Mouse (Mus musculus) MEL (cell line): ENCODE results near the gene Rtn3. TPM values are rescaled to one million over a fixed set of nuclear protein-coding genes. Genes with fewer than 3 reads are reported as not detected.

Source experiments
- DNase-seq: peaks from one replicate; pipeline ENCODE4 v3.0.0; 2011; ENCODE audit warnings: low read depth, low spot score
- H3K27ac ChIP-seq: 2 replicates; pipeline ENCODE4 v1.5.1; 2012; ENCODE audit warnings: low read depth, mild to moderate bottlenecking, control low read depth, low read length, moderate library complexity; ENCODE audit not compliant: control insufficient read depth
- H3K27me3 ChIP-seq, 2 experiments: fragments of 150-350 bp in 1 of 2; sonication (generic) in 1 of 2; 2 replicates each; pipeline ENCODE4 v1.6.1; 2012; ENCODE audit warnings: low read length in 2 of 2, mild to moderate bottlenecking in 2 of 2, improper control_type of control experiment in 1 of 2, moderate library complexity in 1 of 2; ENCODE audit not compliant: insufficient read depth in 2 of 2, control insufficient read depth in 1 of 2
- H3K36me3 ChIP-seq, 2 experiments: 2 replicates each; pipeline ENCODE4 v1.6.1; 2012 to 2014; ENCODE audit warnings: low read length in 2 of 2, improper control_type of control experiment in 1 of 2, inconsistent platforms in 1 of 2, mild to moderate bottlenecking in 1 of 2; ENCODE audit not compliant: insufficient read depth in 2 of 2, control insufficient read depth in 1 of 2
- H3K4me1 ChIP-seq, 2 experiments: fragments of 150-350 bp in 1 of 2; sonication (generic) in 1 of 2; 2 replicates each; pipeline ENCODE4 v1.6.1; 2012; ENCODE audit warnings: low read length in 2 of 2, improper control_type of control experiment in 1 of 2, mild to moderate bottlenecking in 1 of 2; ENCODE audit not compliant: insufficient read depth in 2 of 2, control insufficient read depth in 1 of 2
- H3K4me3 ChIP-seq, 2 experiments: fragments of 150-350 bp in 1 of 2; sonication (generic) in 1 of 2; 2 replicates each; pipeline ENCODE4 v1.5.1; 2012; ENCODE audit warnings: low read depth in 2 of 2, low read length in 2 of 2, mild to moderate bottlenecking in 2 of 2, moderate library complexity in 2 of 2, control low read depth in 1 of 2, improper control_type of control experiment in 1 of 2; ENCODE audit not compliant: control insufficient read depth in 1 of 2, insufficient read depth in 1 of 2
- H3K79me2 ChIP-seq: 2 replicates; pipeline ENCODE4 v1.6.1; 2012; ENCODE audit warnings: mild to moderate bottlenecking, low read length, moderate library complexity; ENCODE audit not compliant: control insufficient read depth, poor library complexity, insufficient read depth
- H3K9ac ChIP-seq: 2 replicates; pipeline ENCODE4 v1.6.1; 2012; ENCODE audit warnings: low read depth, mild to moderate bottlenecking, control low read depth, low read length, moderate library complexity; ENCODE audit not compliant: control insufficient read depth, poor library complexity, severe bottlenecking
- H3K9me3 ChIP-seq: fragments of 150-350 bp; sonication (generic); replicated peaks from 2 replicates; pipeline ENCODE4 v1.6.1; 2012; ENCODE audit warnings: mild to moderate bottlenecking, low read length, improper control_type of control experiment, moderate library complexity; ENCODE audit not compliant: insufficient read depth
- CHD2 ChIP-seq: IDR thresholded peaks from 2 replicates; pipeline ENCODE4 v1.6.1; 2011; ENCODE audit warnings: low read length, improper control_type of control experiment
- CTCF ChIP-seq, 3 experiments: IDR thresholded peaks in 2 of 3; conservative IDR thresholded peaks in 1 of 3; 2 replicates each; pipeline ENCODE4 v1.5.1; 2011 to 2012; ENCODE audit warnings: low read length in 3 of 3, low read depth in 2 of 3, mild to moderate bottlenecking in 2 of 3, improper control_type of control experiment in 1 of 3, inconsistent platforms in 1 of 3, mixed read lengths in 1 of 3, moderate library complexity in 1 of 3; ENCODE audit not compliant: control insufficient read depth in 1 of 3, insufficient read depth in 1 of 3, poor library complexity in 1 of 3, severe bottlenecking in 1 of 3
- ELF1 ChIP-seq: IDR thresholded peaks from 2 replicates; pipeline ENCODE4 v1.6.1; 2014; ENCODE audit warnings: low read depth, mild to moderate bottlenecking, inconsistent platforms, low read length, improper control_type of control experiment, moderate library complexity
- EP300 ChIP-seq, 2 experiments: IDR thresholded peaks; 2 replicates each; pipeline ENCODE4 v1.6.1; 2011; ENCODE audit warnings: improper control_type of control experiment in 2 of 2, low read length in 2 of 2, low read depth in 1 of 2, mild to moderate bottlenecking in 1 of 2
- GABPA ChIP-seq: IDR thresholded peaks from 2 replicates; pipeline ENCODE4 v1.6.1; 2012; ENCODE audit warnings: low read depth, mild to moderate bottlenecking, inconsistent platforms, low read length, improper control_type of control experiment, moderate library complexity
- GATA1 ChIP-seq: IDR thresholded peaks from 2 replicates; pipeline ENCODE4 v1.6.1; 2011; ENCODE audit warnings: low read depth, low read length, improper control_type of control experiment
- JUND ChIP-seq: IDR thresholded peaks from 2 replicates; pipeline ENCODE4 v1.6.1; 2011; ENCODE audit warnings: low read depth, mild to moderate bottlenecking, improper control_type of control experiment, low read length
- KAT2A ChIP-seq: conservative IDR thresholded peaks from 2 replicates; pipeline ENCODE4 v1.6.1; 2012; ENCODE audit warnings: low read depth, low read length, improper control_type of control experiment, inconsistent platforms
- MAFK ChIP-seq: IDR thresholded peaks from 2 replicates; pipeline ENCODE4 v1.6.1; 2011; ENCODE audit warnings: low read depth, mild to moderate bottlenecking, low read length, improper control_type of control experiment, borderline replicate concordance
- MAX ChIP-seq: IDR thresholded peaks from 2 replicates; pipeline ENCODE4 v1.6.1; 2011; ENCODE audit warnings: low read length, improper control_type of control experiment
- MAZ ChIP-seq: IDR thresholded peaks from 2 replicates; pipeline ENCODE4 v1.6.1; 2012; ENCODE audit warnings: low read depth, mild to moderate bottlenecking, inconsistent platforms, low read length, improper control_type of control experiment
- MEF2A ChIP-seq: IDR thresholded peaks from 2 replicates; pipeline ENCODE4 v1.6.1; 2014; ENCODE audit warnings: low read depth, mild to moderate bottlenecking, inconsistent platforms, low read length, improper control_type of control experiment; ENCODE audit not compliant: poor library complexity, insufficient replicate concordance, severe bottlenecking; ENCODE audit errors: extremely low read depth
- MXI1 ChIP-seq: IDR thresholded peaks from 2 replicates; pipeline ENCODE4 v1.6.1; 2011; ENCODE audit warnings: mild to moderate bottlenecking, low read depth, low read length, improper control_type of control experiment
- NRF1 ChIP-seq: IDR thresholded peaks from 2 replicates; pipeline ENCODE4 v1.6.1; 2014; ENCODE audit warnings: low read depth, mild to moderate bottlenecking, inconsistent platforms, low read length, improper control_type of control experiment, moderate library complexity; ENCODE audit not compliant: poor library complexity, insufficient read depth, severe bottlenecking
- POLR2AphosphoS2 ChIP-seq: IDR thresholded peaks from 2 replicates; pipeline ENCODE4 v1.6.1; 2011; ENCODE audit warnings: low read length, improper control_type of control experiment
- SIN3A ChIP-seq: IDR thresholded peaks from 2 replicates; pipeline ENCODE4 v1.6.1; 2012; ENCODE audit warnings: low read length, improper control_type of control experiment, inconsistent platforms
- SMC3 ChIP-seq: IDR thresholded peaks from 2 replicates; pipeline ENCODE4 v1.6.1; 2011; ENCODE audit warnings: low read depth, low read length, improper control_type of control experiment
- TAL1 ChIP-seq: IDR thresholded peaks from 2 replicates; pipeline ENCODE4 v1.6.1; 2012; ENCODE audit warnings: mild to moderate bottlenecking, inconsistent platforms, low read length, moderate library complexity, mixed read lengths
- TBP ChIP-seq: IDR thresholded peaks from 2 replicates; pipeline ENCODE4 v1.8.0; 2011; ENCODE audit warnings: low read depth, low read length, improper control_type of control experiment
- USF2 ChIP-seq, 2 experiments: IDR thresholded peaks; 2 replicates each; pipeline ENCODE4 v1.6.1; 2011 to 2012; ENCODE audit warnings: improper control_type of control experiment in 2 of 2, low read length in 2 of 2, borderline replicate concordance in 1 of 2, inconsistent platforms in 1 of 2, low read depth in 1 of 2, mild to moderate bottlenecking in 1 of 2; ENCODE audit not compliant: insufficient read depth in 1 of 2
- ZC3H11A ChIP-seq: IDR thresholded peaks from 2 replicates; pipeline ENCODE4 v1.6.1; 2012; ENCODE audit warnings: low read depth, mild to moderate bottlenecking, inconsistent platforms, low read length, improper control_type of control experiment
- ZKSCAN1 ChIP-seq: IDR thresholded peaks from 2 replicates; pipeline ENCODE4 v1.6.1; 2012; ENCODE audit warnings: low read depth, mild to moderate bottlenecking, inconsistent platforms, low read length, improper control_type of control experiment, moderate library complexity
- polyA plus RNA-seq, 2 experiments: library from polyadenylated mRNA; stranded (reverse) in 1 of 2; unstranded in 1 of 2; fragments of >175 nt in 1 of 2; fragments of >200 nt in 1 of 2; gene quantifications; 2 replicates each; pipeline versions ENCODE4 v1.2.1 to v1.2.4; 2012; ENCODE audit warnings: low replicate concordance in 2 of 2, low read depth in 1 of 2; ENCODE audit not compliant: insufficient read length in 2 of 2, insufficient read depth in 1 of 2, missing spikeins in 1 of 2
- total RNA-seq: library from RNA; depleted of rRNA; stranded (reverse); fragments of 300-350 nt; gene quantifications from 2 replicates; pipeline ENCODE4 v1.2.3, GENCODE M21; 2012

Rtn3 gene
- total and polyA plus RNA-seq, 3 experiments, result 33.4 to 118 TPM; not detected in 1

- Histone ChIP-seq H3K4me1 (peaks cover 7 to 13% of the 10 kb centered on the region in 2 experiments), H3K27ac (no peak overlapping the region), H3K79me2 (peaks cover 13% of the 10 kb centered on the region), H3K9ac (no peak overlapping the region), H3K4me3 (no peak overlapping the region), H3K9me3 (no peaks in the 10 kb centered on the region), H3K36me3 (peaks cover 0 to 18% of the 10 kb centered on the region in 2 experiments; a peak in 2 of 4 replicates), H3K27me3 (no peaks in the 10 kb centered on the region)
- no peak for DNase-seq
- TF ChIP-seq KAT2A (no peak), MAZ (no peak), TAL1 (no peak), NRF1 (no peak), MXI1 (no peak), MAFK (no peak), CHD2 (no peak), USF2 (IDR thresholded peaks at IDR 0.05; ENCODE audit: borderline replicate concordance in 1 of 2, insufficient read depth in 1 of 2, low read depth in 1 of 2, low read length in 2 of 2) (no peak), SIN3A (no peak), POLR2AphosphoS2 (no peak), MEF2A (no peak)
Measured at GRCm38 (mm10) chr19:7492682-7493081, 9.6 kb upstream of the Rtn3 start.

GRCm38 (mm10) chr19:7491960-7492359 is 8.9 kb upstream of the Rtn3 start:
- DNase-seq, result no peak
- no peak overlapping the region for H3K4me3 ChIP-seq
- peaks cover 13% of the 10 kb centered on the region for H3K79me2 ChIP-seq
- no peak overlapping the region for H3K9ac ChIP-seq
- H3K9me3 ChIP-seq, result no peaks in the 10 kb centered on the region
- peaks cover 7 to 16% of the 10 kb centered on the region in 2 experiments for H3K4me1 ChIP-seq
- no peak overlapping the region for H3K27ac ChIP-seq
- no peak for TF ChIP-seq MXI1
- no peak for TF ChIP-seq SIN3A
- TF ChIP-seq EP300 (IDR thresholded peaks at IDR 0.05; ENCODE audit: low read depth in 1 of 2, low read length in 2 of 2), result no peak
- TF ChIP-seq MAX, result no peak
- no peak for TF ChIP-seq TBP
- no peak for TF ChIP-seq GATA1
- no peak for TF ChIP-seq GABPA
- TF ChIP-seq JUND, result no peak
- TF ChIP-seq CTCF (IDR thresholded peaks at IDR 0.05 in 2 of 3, conservative IDR thresholded peaks at IDR 0.05 in 1 of 3; ENCODE audit: control insufficient read depth in 1 of 3, insufficient read depth in 1 of 3, low read depth in 2 of 3, low read length in 3 of 3, poor library complexity in 1 of 3, severe bottlenecking in 1 of 3), result no peak
- TF ChIP-seq ELF1, result no peak
- no peak for TF ChIP-seq ZC3H11A
- no peak for TF ChIP-seq SMC3
- TF ChIP-seq ZKSCAN1, result no peak
- H3K36me3 ChIP-seq, result peaks cover 0 to 20% of the 10 kb centered on the region in 2 experiments; a peak in 2 of 4 replicates
- no peaks in the 10 kb centered on the region for H3K27me3 ChIP-seq
